Mouse (Mus musculus) heart, adult 2 months (tissue): Measurements from ENCODE around the gene Soga1. TPM values are rescaled to one million over a fixed set of nuclear protein-coding genes. Genes with fewer than 3 reads are reported as not detected.
A peak's percentile ranks its signal among the peaks of the same experiment; 100 is the strongest.

ENCODE experiments used
- DNase-seq, 2 experiments: peaks; one replicate each; pipeline ENCODE4 v3.0.0; 2021
- H3K27ac ChIP-seq: fragments of 200-600 bp; 2 replicates; pipeline ENCODE4 v1.8.1; 2022
- H3K27me3 ChIP-seq: fragments of 200-500 bp; 2 replicates; pipeline ENCODE4 v1.6.1; 2012; ENCODE audit warnings: mild to moderate bottlenecking, low read length, inconsistent platforms, mixed read lengths; ENCODE audit not compliant: control insufficient read depth, insufficient read depth
- H3K36me3 ChIP-seq: fragments of 200-500 bp; 2 replicates; pipeline ENCODE4 v1.6.1; 2012; ENCODE audit warnings: low read length, inconsistent platforms; ENCODE audit not compliant: control insufficient read depth, insufficient read depth
- H3K4me1 ChIP-seq: fragments of 200-500 bp; 2 replicates; pipeline ENCODE4 v1.6.1; 2011; ENCODE audit warnings: low read length; ENCODE audit not compliant: control insufficient read depth, insufficient read depth
- H3K4me3 ChIP-seq: fragments of 200-600 bp; 2 replicates; pipeline ENCODE4 v1.8.1; 2022
- H3K79me2 ChIP-seq: fragments of 200-500 bp; replicated peaks from 2 replicates; pipeline ENCODE4 v1.6.1; 2012; ENCODE audit warnings: mild to moderate bottlenecking, inconsistent platforms, low read length, moderate library complexity, mixed read lengths; ENCODE audit not compliant: control insufficient read depth, insufficient read depth
- H3K9ac ChIP-seq: fragments of 200-500 bp; 2 replicates; pipeline ENCODE4 v1.6.1; 2012; ENCODE audit warnings: low read depth, mild to moderate bottlenecking, control low read depth, inconsistent platforms, low read length, mixed read lengths
- CTCF ChIP-seq: fragments of 200-600 bp; IDR thresholded peaks from 2 replicates; pipeline ENCODE4 v1.8.1; 2022; ENCODE audit warnings: antibody characterized with exemption, mild to moderate bottlenecking, moderate library complexity
- EP300 ChIP-seq: fragments of 200-500 bp; IDR thresholded peaks from 2 replicates; pipeline ENCODE4 v1.6.1; 2011; ENCODE audit warnings: low read depth, low read length, control low read depth; ENCODE audit not compliant: insufficient read depth
- POLR2A ChIP-seq: fragments of 200-500 bp; IDR thresholded peaks from 2 replicates; pipeline ENCODE4 v1.6.1; 2011; ENCODE audit warnings: mild to moderate bottlenecking, low read depth, low read length, control low read depth; ENCODE audit not compliant: insufficient read depth
- WGBS: fragments of 180-500 bp; shearing (Covaris S2); methylation state at CpG from one replicate; pipeline ENCODE4 v1.1.7; 2018; 5-methylcytosine and 5-hydroxymethylcytosine counted together
- intact Hi-C: fragments of 180-260 bp; cut with DNase I; formaldehyde crosslinking; loops from one replicate; pipeline ENCODE4 v1.15.1; 2025
- polyA plus RNA-seq: library from polyadenylated mRNA; depleted of rRNA; stranded (reverse); fragments of >200 nt; gene quantifications from 2 replicates; pipeline ENCODE4 v1.2.3, GENCODE M21; 2012
- total RNA-seq, 2 experiments: library from RNA; stranded (reverse); gene quantifications; 2 replicates each; pipeline ENCODE4 v1.2.3; 2021

The Soga1 gene
- total and polyA plus RNA-seq, 3 experiments, result 4.8 to 11.7 (median 10.0) TPM

DNA sequence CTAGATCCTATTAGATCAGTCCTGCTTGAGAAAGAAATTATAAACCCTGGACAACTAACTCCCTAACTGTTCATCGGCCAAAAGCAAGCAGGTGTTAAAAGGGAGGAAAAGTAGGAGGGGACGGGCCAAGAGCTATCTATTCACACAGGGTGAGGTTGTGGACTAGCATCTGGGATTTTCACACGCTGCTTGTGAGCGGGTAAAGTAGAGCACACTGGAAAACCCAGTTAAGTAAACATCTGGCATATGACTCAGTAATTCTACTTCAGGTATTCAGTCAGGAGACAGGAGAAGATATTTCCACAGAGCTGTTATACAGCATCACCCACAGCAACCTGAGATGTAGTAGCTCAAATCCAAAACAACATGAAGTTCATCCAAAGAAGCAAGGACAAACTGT, 39.5 kb upstream of the Soga1 start:
- intact Hi-C loops, result no loop called here
- Histone ChIP-seq H3K9ac (no peak overlapping the region), H3K4me3 (no peak overlapping the region), H3K27me3 (no peaks in the 10 kb centered on the region), H3K36me3 (no peaks in the 10 kb centered on the region; the same call in 1 of the 2 replicates), H3K4me1 (no peaks in the 10 kb centered on the region), H3K79me2 (no peaks in the 10 kb centered on the region), H3K27ac (no peak overlapping the region)
- no peak for DNase-seq
- TF ChIP-seq EP300 (no peak), CTCF (no peak), POLR2A (no peak)
- WGBS, result 69% methylated on average over 4 of the region's 4 CpGs

- Histone ChIP-seq H3K27me3 (no peaks in the 10 kb centered on the region), H3K27ac (no peak overlapping the region), H3K36me3 (no peaks in the 10 kb centered on the region; the same call in 1 of the 2 replicates), H3K9ac (no peak overlapping the region), H3K4me3 (no peak overlapping the region), H3K79me2 (no peaks in the 10 kb centered on the region), H3K4me1 (no peaks in the 10 kb centered on the region)
- DNase-seq, result no peak
- TF ChIP-seq CTCF, result peak; percentile 89
- TF ChIP-seq POLR2A, result no peak
- no peak for TF ChIP-seq EP300
- 17% methylated on average over 3 of the region's 3 CpGs for WGBS
- intact Hi-C loops, result no loop called here
Measured at GRCm38 (mm10) chr2:157116964-157117363, 37.9 kb upstream of the Soga1 start.

DNA sequence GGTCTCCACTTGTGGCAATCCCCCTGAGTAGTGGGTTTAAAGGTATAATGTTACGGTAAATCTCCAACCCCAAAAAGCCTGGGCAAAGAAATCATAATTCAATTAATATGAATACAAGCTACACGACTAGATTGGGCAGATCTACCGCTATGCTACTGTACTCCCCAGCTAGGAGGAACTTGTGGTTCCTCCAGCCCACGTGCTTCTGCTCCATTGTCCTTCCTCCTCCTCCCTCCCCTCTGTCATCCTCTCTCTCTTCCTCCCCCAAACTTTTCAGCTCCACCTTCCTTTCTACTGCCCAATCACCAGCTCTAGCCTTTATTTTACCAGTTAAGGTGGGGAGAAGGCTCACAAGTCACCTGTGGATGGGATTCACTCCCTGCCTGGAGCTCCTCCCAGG, 29.2 kb upstream of the Soga1 start:
- Histone ChIP-seq H3K4me3 (no peak overlapping the region), H3K4me1 (no peaks in the 10 kb centered on the region), H3K79me2 (no peaks in the 10 kb centered on the region), H3K36me3 (no peaks in the 10 kb centered on the region; the same call in 1 of the 2 replicates), H3K9ac (no peak overlapping the region), H3K27ac (no peak overlapping the region), H3K27me3 (no peaks in the 10 kb centered on the region)
- no peak for DNase-seq
- no peak for TF ChIP-seq POLR2A
- TF ChIP-seq CTCF, result no peak
- no peak for TF ChIP-seq EP300
- 70% methylated on average over 4 of the region's 4 CpGs for WGBS
- intact Hi-C loops, result no loop called here

- Histone ChIP-seq H3K79me2 (no peaks in the 10 kb centered on the region), H3K9ac (no peak overlapping the region), H3K4me3 (no peak overlapping the region), H3K27me3 (no peaks in the 10 kb centered on the region), H3K27ac (no peak overlapping the region), H3K36me3 (no peaks in the 10 kb centered on the region; the same call in 1 of the 2 replicates), H3K4me1 (no peaks in the 10 kb centered on the region)
- DNase-seq, result no peak
- TF ChIP-seq CTCF, result no peak
- no peak for TF ChIP-seq POLR2A
- TF ChIP-seq EP300, result no peak
- 90% methylated on average over 8 of the region's 8 CpGs for WGBS
- intact Hi-C loops, result no loop called here
Measured at GRCm38 (mm10) chr2:157104454-157104853, 25.4 kb upstream of the Soga1 start.

- no peaks in the 10 kb centered on the region for H3K79me2 ChIP-seq
- no peak overlapping the region for H3K9ac ChIP-seq
- intact Hi-C loops, result no loop called here
- no peak for TF ChIP-seq EP300
- no peak for TF ChIP-seq CTCF
- no peak for TF ChIP-seq POLR2A
- no peaks in the 10 kb centered on the region for H3K27me3 ChIP-seq
- no peaks in the 10 kb centered on the region; the same call in 1 of the 2 replicates for H3K36me3 ChIP-seq
- DNase-seq, result no peak
- no peak overlapping the region for H3K4me3 ChIP-seq
- 76% methylated on average over 2 of the region's 2 CpGs for WGBS
- no peak overlapping the region for H3K27ac ChIP-seq
- H3K4me1 ChIP-seq, result no peaks in the 10 kb centered on the region
Measured at GRCm38 (mm10) chr2:157102256-157102655, 23.2 kb upstream of the Soga1 start.

DNA sequence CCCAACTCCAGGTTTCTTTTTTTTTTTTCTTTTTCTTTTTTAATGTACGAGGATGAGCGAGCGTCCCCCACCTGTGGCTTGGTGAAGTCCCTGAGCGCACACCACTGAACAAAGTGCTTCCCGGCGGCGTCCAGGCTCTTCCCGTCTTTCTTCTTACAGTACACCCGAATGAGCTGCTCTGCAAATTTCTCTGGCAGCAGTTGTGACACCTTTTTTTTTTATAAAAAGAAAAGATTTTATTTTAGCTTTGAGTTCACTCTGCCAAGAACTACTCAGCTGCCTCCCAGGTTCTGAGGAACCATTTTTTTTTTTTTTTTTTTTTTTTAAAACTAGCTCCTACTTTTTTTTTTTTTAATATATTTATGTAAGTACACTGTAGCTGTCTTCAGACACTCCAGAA, 22.6 kb upstream of the Soga1 start:
- no peak for TF ChIP-seq CTCF
- TF ChIP-seq EP300, result no peak
- no peak for TF ChIP-seq POLR2A
- H3K9ac ChIP-seq, result no peak overlapping the region
- no peak overlapping the region for H3K4me3 ChIP-seq
- DNase-seq, result no peak
- H3K79me2 ChIP-seq, result no peaks in the 10 kb centered on the region
- H3K4me1 ChIP-seq, result no peaks in the 10 kb centered on the region
- H3K27ac ChIP-seq, result no peak overlapping the region
- 98% methylated on average over 9 of the region's 9 CpGs for WGBS
- H3K36me3 ChIP-seq, result no peaks in the 10 kb centered on the region
- intact Hi-C loops, result no loop called here
- no peaks in the 10 kb centered on the region for H3K27me3 ChIP-seq
